Mouse (Mus musculus): ENCODE measurements around the gene Vdr.

The Vdr gene

GRCm38 (mm10) chr15:97920306-97920705 lies 9.9 kb upstream of the Vdr start:
- no peak for DNase-seq (ENCODE audit: low spot score in 2 of 2)

GRCm38 (mm10) chr15:97919217-97919616 lies 8.8 kb upstream of the Vdr start:
- no peak for DNase-seq (ENCODE audit: low spot score in 2 of 2)

- no peak for DNase-seq (ENCODE audit: low spot score in 2 of 2)
Measured at GRCm38 (mm10) chr15:97917994-97918393, 7.6 kb upstream of the Vdr start.

GRCm38 (mm10) chr15:97914331-97914747 lies 3.9 kb upstream of the Vdr start:
- no peak for DNase-seq (ENCODE audit: low spot score in 2 of 2)

GRCm38 (mm10) chr15:97907801-97908751 lies 2.4 kb downstream of the Vdr start:
- peak in 1 of 2 experiments; percentile 38 for DNase-seq (ENCODE audit: low spot score in 2 of 2)

GRCm38 (mm10) chr15:97907202-97907601 lies 3.2 kb downstream of the Vdr start:
- DNase-seq (ENCODE audit: low spot score in 2 of 2): no peak

GRCm38 (mm10) chr15:97905281-97905680 lies 5.1 kb downstream of the Vdr start:
- DNase-seq (ENCODE audit: low spot score in 2 of 2): no peak

GRCm38 (mm10) chr15:97904339-97904991 lies 6.0 kb downstream of the Vdr start:
- DNase-seq (ENCODE audit: low spot score in 2 of 2): no peak

- no peak for DNase-seq (ENCODE audit: low spot score in 2 of 2)
Measured at GRCm38 (mm10) chr15:97903261-97904009, 7.0 kb downstream of the Vdr start.

- no peak for DNase-seq (ENCODE audit: low spot score in 2 of 2)
Measured at GRCm38 (mm10) chr15:97900991-97901390, 9.4 kb downstream of the Vdr start.

GRCm38 (mm10) chr15:97900336-97900912 lies 10.0 kb downstream of the Vdr start:
- DNase-seq (ENCODE audit: low spot score in 2 of 2): no peak

- DNase-seq (ENCODE audit: low spot score in 2 of 2): no peak
Measured at GRCm38 (mm10) chr15:97899714-97900113, 10.7 kb downstream of the Vdr start.

GRCm38 (mm10) chr15:97898791-97899190 lies 11.6 kb downstream of the Vdr start:
- DNase-seq (ENCODE audit: low spot score in 2 of 2): no peak

GRCm38 (mm10) chr15:97896861-97897654 lies 13.4 kb downstream of the Vdr start:
- DNase-seq (ENCODE audit: low spot score in 2 of 2): no peak

GRCm38 (mm10) chr15:97896347-97896746 lies 14.1 kb downstream of the Vdr start:
- no peak for DNase-seq (ENCODE audit: low spot score in 2 of 2)

- DNase-seq (ENCODE audit: low spot score in 2 of 2): no peak
Measured at GRCm38 (mm10) chr15:97895847-97896246, 14.6 kb downstream of the Vdr start.

- DNase-seq (ENCODE audit: low spot score in 2 of 2): no peak
Measured at GRCm38 (mm10) chr15:97892506-97892905, 17.9 kb downstream of the Vdr start.

GRCm38 (mm10) chr15:97890450-97890849 lies 20.0 kb downstream of the Vdr start:
- no peak for DNase-seq (ENCODE audit: low spot score in 2 of 2)

GRCm38 (mm10) chr15:97890017-97890416 lies 20.4 kb downstream of the Vdr start:
- DNase-seq (ENCODE audit: low spot score in 2 of 2): no peak

- no peak for DNase-seq (ENCODE audit: low spot score in 2 of 2)
Measured at GRCm38 (mm10) chr15:97887541-97888016, 22.9 kb downstream of the Vdr start.

GRCm38 (mm10) chr15:97881423-97881822 lies 29.0 kb downstream of the Vdr start:
- no peak for DNase-seq (ENCODE audit: low spot score in 2 of 2)

Measured in urinary bladder, postnatal 4 days (tissue).